Mouse (Mus musculus): ENCODE data around the gene Itgb1. TPM values are rescaled to one million over a fixed set of nuclear protein-coding genes. Genes with fewer than 3 reads are reported as not detected.

Itgb1 gene
- total RNA-seq, 2 experiments from 2014 or later: 332 to 338 TPM

Other genes with a start within 250 kb of the Itgb1 start
- gene Gm3952, start 113.0 kb downstream of the Itgb1 start, total RNA-seq (2021): not detected

Data from adrenal gland, postnatal 4 days (tissue).